Mouse (Mus musculus) forebrain, embryonic 15.5 days (tissue): ENCODE data around the gene Dock2. TPM values are rescaled to one million over a fixed set of nuclear protein-coding genes. Genes with fewer than 3 reads are reported as not detected.
"Not testable (repeated sequence)": the region's sequence is repeated elsewhere in the genome, so short reads cannot be mapped to it uniquely, and the experiment has no call there.

Source experiments
- ATAC-seq: fragments of 200-750 bp; cut with Nextera tagmentation; replicated peaks from 2 replicates; pipeline ENCODE4 v1.8.0; 2017; ENCODE audit warnings: mild to moderate bottlenecking, moderate TSS enrichment, moderate library complexity
- H3K27ac ChIP-seq: fragments of 300-500 bp; sonication (generic); replicated peaks from 2 replicates; pipeline ENCODE4 v1.5.1; 2015; ENCODE audit warnings: mild to moderate bottlenecking, inconsistent platforms
- H3K27me3 ChIP-seq: fragments of 300-500 bp; sonication (generic); 2 replicates; pipeline ENCODE4 v1.6.1; 2015; ENCODE audit warnings: inconsistent platforms
- H3K36me3 ChIP-seq: fragments of 300-500 bp; sonication (generic); 2 replicates; pipeline ENCODE4 v1.6.1; 2015; ENCODE audit warnings: mild to moderate bottlenecking, inconsistent platforms
- H3K4me1 ChIP-seq: fragments of 300-500 bp; sonication (generic); 2 replicates; pipeline ENCODE4 v1.6.1; 2015; ENCODE audit warnings: inconsistent platforms
- H3K4me2 ChIP-seq: fragments of 300-500 bp; sonication (generic); replicated peaks from 2 replicates; pipeline ENCODE4 v1.6.1; 2015; ENCODE audit warnings: mild to moderate bottlenecking, inconsistent platforms
- H3K4me3 ChIP-seq: fragments of 300-500 bp; sonication (generic); 2 replicates; pipeline ENCODE4 v1.5.1; 2015; ENCODE audit warnings: mild to moderate bottlenecking, inconsistent platforms
- H3K9ac ChIP-seq: fragments of 300-500 bp; sonication (generic); replicated peaks from 2 replicates; pipeline ENCODE4 v1.6.1; 2015; ENCODE audit warnings: mild to moderate bottlenecking, inconsistent platforms
- H3K9me3 ChIP-seq: fragments of 300-500 bp; sonication (generic); 2 replicates; pipeline ENCODE4 v1.6.1; 2016; ENCODE audit warnings: inconsistent platforms
- WGBS: fragments of 180-500 bp; shearing (Covaris S2); methylation state at CpG from one replicate; pipeline ENCODE4 v1.1.7; 2015; ENCODE audit warnings: mixed read lengths; 5-methylcytosine and 5-hydroxymethylcytosine counted together
- polyA plus RNA-seq: library from polyadenylated mRNA; unstranded; fragments of >200 nt; fragmentation: Nextera tagmentation; extraction: Ambion mirVana; gene quantifications from 2 replicates; pipeline ENCODE4 v1.2.1, GENCODE M21; 2015

The Dock2 gene
- polyA plus RNA-seq, result 0.47 and 0.51 TPM in 2 replicates

GRCm38 (mm10) chr11:34783587-34784043, at the start of gene Dock2:
Gene Dock2 (minus strand): TSS chr11:34783892.
- no peak within 1 kb of the TSS for H3K4me2 ChIP-seq
- no peaks in the 10 kb centered on the region for H3K27me3 ChIP-seq
- H3K36me3 ChIP-seq, result no peaks in the 10 kb centered on the region
- no peak for ATAC-seq
- no peaks in the 10 kb centered on the region for H3K9me3 ChIP-seq
- no peak within 1 kb of the TSS for H3K4me3 ChIP-seq
- H3K9ac ChIP-seq, result no peak within 1 kb of the TSS
- H3K27ac ChIP-seq, result no peak within 1 kb of the TSS
- WGBS, result 89% methylated on average over 12 of the region's 12 CpGs
- H3K4me1 ChIP-seq, result no peaks in the 10 kb centered on the region

GRCm38 (mm10) chr11:34832678-34833077, 49.0 kb upstream of the Dock2 start:
- ATAC-seq, result peak; percentile 29; the same call in 1 of the 2 replicates
- H3K36me3 ChIP-seq, result peaks cover 9% of the 10 kb centered on the region
- 8% methylated on average over 4 of the region's 5 CpGs for WGBS

GRCm38 (mm10) chr11:34827803-34828202, 44.1 kb upstream of the Dock2 start:
- WGBS, result 97% methylated on average over 3 of the region's 3 CpGs
- ATAC-seq, result no peak

More at GRCm38 (mm10) chr11:34832678-34833077, 49.0 kb upstream of the Dock2 start:
- no peak overlapping the region for H3K27ac ChIP-seq
- H3K4me1 ChIP-seq, result peaks cover 16% of the 10 kb centered on the region
- no peaks in the 10 kb centered on the region for H3K9me3 ChIP-seq
- H3K4me2 ChIP-seq, result peak overlapping the region; percentile 72
- no peaks in the 10 kb centered on the region; the same call in 1 of the 2 replicates for H3K27me3 ChIP-seq
- H3K9ac ChIP-seq, result peak overlapping the region; percentile 52
- peak overlapping the region; percentile 75 for H3K4me3 ChIP-seq

GRCm38 (mm10) chr11:34826940-34827339, 43.2 kb upstream of the Dock2 start:
- WGBS, result 93% methylated on average over 2 of the region's 2 CpGs
- H3K4me3 ChIP-seq, result no peak overlapping the region

More at GRCm38 (mm10) chr11:34827803-34828202, 44.1 kb upstream of the Dock2 start:
- H3K36me3 ChIP-seq, result peaks cover 11% of the 10 kb centered on the region
- H3K4me2 ChIP-seq, result no peak overlapping the region
- no peaks in the 10 kb centered on the region for H3K27me3 ChIP-seq
- no peak overlapping the region for H3K27ac ChIP-seq
- peaks cover 6% of the 10 kb centered on the region for H3K4me1 ChIP-seq
- no peak overlapping the region for H3K4me3 ChIP-seq
- H3K9ac ChIP-seq, result no peak overlapping the region
- no peaks in the 10 kb centered on the region for H3K9me3 ChIP-seq

GRCm38 (mm10) chr11:34824791-34825190, 41.1 kb upstream of the Dock2 start:
- Histone ChIP-seq H3K27ac (no peak overlapping the region), H3K36me3 (peaks cover 12% of the 10 kb centered on the region), H3K4me3 (no peak overlapping the region), H3K4me1 (no peaks in the 10 kb centered on the region), H3K27me3 (no peaks in the 10 kb centered on the region), H3K9ac (no peak overlapping the region), H3K4me2 (no peak overlapping the region), H3K9me3 (no peaks in the 10 kb centered on the region)
- 94% methylated on average over 4 of the region's 4 CpGs for WGBS
- no peak for ATAC-seq

More at GRCm38 (mm10) chr11:34826940-34827339, 43.2 kb upstream of the Dock2 start:
- Histone ChIP-seq H3K27ac (no peak overlapping the region), H3K27me3 (no peaks in the 10 kb centered on the region), H3K4me1 (no peaks in the 10 kb centered on the region), H3K9me3 (no peaks in the 10 kb centered on the region), H3K4me2 (no peak overlapping the region), H3K9ac (no peak overlapping the region), H3K36me3 (peaks cover 11% of the 10 kb centered on the region)
- no peak for ATAC-seq

GRCm38 (mm10) chr11:34814767-34815166, 31.1 kb upstream of the Dock2 start:
- no peaks in the 10 kb centered on the region for H3K4me1 ChIP-seq
- no peak overlapping the region for H3K27ac ChIP-seq
- no peak overlapping the region for H3K4me3 ChIP-seq
- peaks cover 11% of the 10 kb centered on the region for H3K36me3 ChIP-seq
- no peak for ATAC-seq
- H3K9ac ChIP-seq, result no peak overlapping the region
- WGBS, result 6% methylated on average over 2 of the region's 2 CpGs
- no peaks in the 10 kb centered on the region for H3K9me3 ChIP-seq
- no peak overlapping the region for H3K4me2 ChIP-seq
- no peaks in the 10 kb centered on the region for H3K27me3 ChIP-seq

GRCm38 (mm10) chr11:34814319-34814718, 30.6 kb upstream of the Dock2 start:
- H3K36me3 ChIP-seq, result peaks cover 13% of the 10 kb centered on the region

GRCm38 (mm10) chr11:34805026-34805425, 21.3 kb upstream of the Dock2 start:
- H3K9ac ChIP-seq, H3K9me3 ChIP-seq, H3K27me3 ChIP-seq, H3K27ac ChIP-seq, ATAC-seq, H3K4me2 ChIP-seq, H3K4me3 ChIP-seq, H3K36me3 ChIP-seq, H3K4me1 ChIP-seq: not testable (repeated sequence)
- WGBS, result 82% methylated on average over 4 of the region's 4 CpGs

More at GRCm38 (mm10) chr11:34814319-34814718, 30.6 kb upstream of the Dock2 start:
- WGBS, result 82% methylated on average over 6 of the region's 6 CpGs
- ATAC-seq, result peak; percentile 41; the same call in 1 of the 2 replicates
- no peaks in the 10 kb centered on the region for H3K4me1 ChIP-seq
- H3K27me3 ChIP-seq, result no peaks in the 10 kb centered on the region
- no peaks in the 10 kb centered on the region for H3K9me3 ChIP-seq
- no peak overlapping the region for H3K4me3 ChIP-seq
- H3K9ac ChIP-seq, result no peak overlapping the region
- H3K4me2 ChIP-seq, result no peak overlapping the region
- no peak overlapping the region for H3K27ac ChIP-seq

- 58% methylated on average over 8 of the region's 8 CpGs for WGBS
- not testable (repeated sequence) for H3K4me3 ChIP-seq, ATAC-seq, H3K27ac ChIP-seq, H3K4me2 ChIP-seq, H3K9me3 ChIP-seq, H3K27me3 ChIP-seq, H3K36me3 ChIP-seq, H3K4me1 ChIP-seq, H3K9ac ChIP-seq
Observed at GRCm38 (mm10) chr11:34798066-34798465, 14.4 kb upstream of the Dock2 start.

- no peak overlapping the region for H3K4me2 ChIP-seq
- H3K36me3 ChIP-seq, result no peaks in the 10 kb centered on the region
- no peak overlapping the region for H3K9ac ChIP-seq
- H3K27me3 ChIP-seq, result no peaks in the 10 kb centered on the region
- no peak overlapping the region for H3K4me3 ChIP-seq
- H3K9me3 ChIP-seq, result no peaks in the 10 kb centered on the region
- ATAC-seq, result no peak
- H3K27ac ChIP-seq, result no peak overlapping the region
- no peaks in the 10 kb centered on the region for H3K4me1 ChIP-seq
- WGBS, result 28% methylated on average over 4 of the region's 4 CpGs
Observed at GRCm38 (mm10) chr11:34796097-34796496, 12.4 kb upstream of the Dock2 start.

- Histone ChIP-seq H3K4me2 (no peak overlapping the region), H3K4me1 (no peaks in the 10 kb centered on the region), H3K27me3 (no peaks in the 10 kb centered on the region), H3K4me3 (no peak overlapping the region), H3K27ac (no peak overlapping the region), H3K9ac (no peak overlapping the region), H3K9me3 (no peaks in the 10 kb centered on the region), H3K36me3 (no peaks in the 10 kb centered on the region)
- ATAC-seq, result no peak
- 69% methylated on average over 8 of the region's 8 CpGs for WGBS
Observed at GRCm38 (mm10) chr11:34791872-34792271, 8.2 kb upstream of the Dock2 start.

- no peak for ATAC-seq
- no peak overlapping the region for H3K9ac ChIP-seq
- H3K4me1 ChIP-seq, result no peaks in the 10 kb centered on the region
- H3K4me3 ChIP-seq, result no peak overlapping the region
- H3K36me3 ChIP-seq, result no peaks in the 10 kb centered on the region
- no peaks in the 10 kb centered on the region for H3K9me3 ChIP-seq
- no peak overlapping the region for H3K4me2 ChIP-seq
- no peak overlapping the region for H3K27ac ChIP-seq
- no peaks in the 10 kb centered on the region for H3K27me3 ChIP-seq
Observed at GRCm38 (mm10) chr11:34784864-34785263, 1.2 kb upstream of the Dock2 start.
